Mouse (Mus musculus) gastrocnemius, postnatal 10 days (tissue): Measurements from ENCODE around the gene Morc3. TPM values are rescaled to one million over a fixed set of nuclear protein-coding genes. Genes with fewer than 3 reads are reported as not detected.
"Not testable (repeated sequence)": the region's sequence is repeated elsewhere in the genome, so short reads cannot be mapped to it uniquely, and the experiment has no call there.

ENCODE experiments used
- DNase-seq: peaks from one replicate; pipeline ENCODE4 v3.0.0; 2021; ENCODE audit warnings: mixed read lengths
- total RNA-seq, 2 experiments: library from RNA; stranded (reverse); gene quantifications; 2 replicates each; pipeline ENCODE4 v1.2.3; 2021

Gene Morc3
- total RNA-seq, 2 experiments from 2014 or later: 24.5 to 32.8 TPM

DNA sequence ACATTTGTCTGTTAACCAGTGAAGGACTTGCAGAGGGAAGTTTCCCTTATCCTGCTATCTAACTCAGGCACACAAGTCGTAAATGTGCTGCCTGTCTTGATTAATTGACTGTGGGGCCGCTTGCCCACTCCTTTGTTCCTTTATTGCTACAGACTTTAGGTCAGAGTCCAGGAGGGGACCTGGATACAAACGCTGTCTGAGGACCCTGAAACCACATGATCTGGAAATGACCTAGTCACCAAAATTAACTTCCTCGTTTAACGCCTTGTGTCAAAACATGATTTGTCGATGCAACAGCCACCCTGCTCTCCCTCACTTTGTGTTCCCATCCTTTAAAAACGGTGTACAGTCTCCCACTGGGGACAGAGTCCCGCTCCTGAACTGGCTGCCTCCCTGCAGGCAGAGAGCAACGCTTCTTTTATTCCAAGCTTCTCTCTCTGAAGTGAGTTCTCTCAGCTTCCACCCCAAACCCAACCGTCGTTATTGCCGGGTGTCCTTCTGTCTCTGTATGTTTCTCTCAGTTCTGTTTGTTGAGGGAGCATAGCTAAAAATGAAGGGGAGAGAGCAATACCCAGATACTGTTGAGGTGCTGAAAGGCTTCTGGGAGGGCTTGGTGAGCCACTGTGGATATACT is 13.1 kb upstream of the Morc3 start:
- DNase-seq: no peak

- no peak for DNase-seq
Measured at GRCm38 (mm10) chr16:93819325-93819696, 12.6 kb upstream of the Morc3 start.

DNA sequence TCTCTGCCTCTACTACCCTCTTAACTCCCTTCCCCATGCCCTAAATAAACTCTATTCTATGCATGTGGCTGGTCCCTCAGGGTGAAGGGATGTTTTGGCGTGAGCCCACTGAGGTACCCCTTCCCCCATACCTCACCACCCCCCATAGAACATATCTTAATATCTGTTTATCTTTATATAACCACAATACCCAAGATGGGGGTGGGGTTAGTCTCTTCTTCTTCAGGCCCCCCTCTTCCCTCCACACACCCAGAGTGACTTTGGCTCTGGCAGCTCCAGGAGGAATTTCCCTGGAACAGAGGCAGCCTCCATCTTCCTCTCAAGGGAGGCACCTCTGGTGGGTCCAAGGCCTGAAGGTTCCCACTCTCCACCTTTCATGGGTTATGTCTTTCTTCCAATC is 11.9 kb upstream of the Morc3 start:
- DNase-seq: no peak

DNA sequence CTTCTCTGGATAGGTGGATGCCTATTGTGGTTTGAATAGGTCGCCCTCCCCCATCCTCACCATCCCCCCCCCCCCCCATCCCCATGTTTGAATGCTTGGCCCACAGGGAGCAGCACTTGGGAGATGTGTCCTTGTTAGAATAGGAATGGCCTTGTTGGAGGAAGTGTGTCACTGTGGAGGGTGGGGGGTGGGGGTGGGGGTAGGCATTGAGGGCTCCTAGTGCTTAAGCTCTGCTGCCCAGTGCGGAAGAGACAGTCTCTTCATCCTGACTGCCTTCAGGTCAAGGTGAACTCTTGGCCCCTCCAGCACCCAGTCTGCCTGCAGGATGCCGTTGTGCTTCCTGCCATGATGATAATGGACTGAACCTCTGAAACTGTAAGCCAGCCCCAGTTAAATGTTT is 10.2 kb upstream of the Morc3 start:
- no peak for DNase-seq

- DNase-seq: not testable (repeated sequence)
Measured at GRCm38 (mm10) chr16:93822433-93823225, 9.3 kb upstream of the Morc3 start.

DNA sequence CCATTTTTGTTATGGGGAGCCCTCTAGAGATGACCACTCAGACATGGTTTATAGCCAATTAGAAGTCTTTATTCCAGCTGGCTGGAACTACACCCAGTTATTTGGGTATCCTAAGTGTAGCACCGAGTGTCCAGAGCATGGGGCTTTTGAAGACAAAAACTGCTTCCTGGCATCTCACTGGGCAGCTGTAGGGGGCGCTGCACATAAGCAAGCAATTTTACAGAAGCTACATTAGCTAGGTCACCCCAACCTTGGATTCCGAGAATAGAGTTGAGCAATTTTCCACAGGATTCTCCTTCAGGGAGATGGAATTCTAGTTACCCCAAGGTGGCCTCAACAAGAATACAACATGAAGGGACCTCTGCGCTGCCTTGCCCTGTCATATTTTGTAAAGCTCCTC is 7.1 kb upstream of the Morc3 start:
- no peak for DNase-seq

DNA sequence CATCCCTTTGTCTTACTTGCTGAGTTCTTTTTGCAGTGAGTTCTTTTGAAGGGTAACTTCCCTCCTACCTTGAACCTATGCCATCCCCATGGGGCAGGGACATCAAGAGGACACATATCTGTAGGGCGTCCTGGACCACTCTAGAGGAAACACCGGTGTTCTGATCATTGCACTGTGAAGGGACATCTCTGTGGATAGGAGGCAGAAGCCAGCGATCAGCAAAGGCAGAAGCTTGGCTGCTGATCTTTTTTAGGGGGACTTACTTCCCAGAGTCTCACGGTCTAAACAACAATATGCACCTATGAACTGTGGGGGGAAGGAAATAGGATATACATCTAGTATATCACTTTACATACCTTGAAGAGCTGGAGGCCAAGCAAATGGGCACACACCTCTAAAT is 6.5 kb upstream of the Morc3 start:
- DNase-seq: no peak

GRCm38 (mm10) chr16:93826054-93826453 is 5.9 kb upstream of the Morc3 start:
- no peak for DNase-seq

DNA sequence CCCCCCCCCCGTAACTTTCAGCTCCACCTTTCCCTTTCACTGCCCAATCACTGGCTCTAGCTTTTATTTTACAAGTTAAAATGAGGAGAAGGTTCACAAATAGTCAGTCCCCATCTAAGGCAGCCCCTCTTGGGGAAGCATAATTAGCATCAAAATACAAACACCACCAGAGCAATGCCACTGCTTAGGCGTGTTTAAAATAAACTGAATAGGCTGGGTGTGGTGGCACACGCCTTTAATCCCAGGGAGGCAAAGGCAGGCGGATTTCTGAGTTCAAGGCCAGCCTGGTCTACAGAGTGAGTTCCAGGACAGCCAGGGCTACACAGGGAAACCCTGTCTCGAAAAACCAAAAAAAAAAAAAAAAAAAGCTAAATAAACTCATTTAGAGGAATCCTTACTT is 5.4 kb upstream of the Morc3 start:
- not testable (repeated sequence) for DNase-seq

DNA sequence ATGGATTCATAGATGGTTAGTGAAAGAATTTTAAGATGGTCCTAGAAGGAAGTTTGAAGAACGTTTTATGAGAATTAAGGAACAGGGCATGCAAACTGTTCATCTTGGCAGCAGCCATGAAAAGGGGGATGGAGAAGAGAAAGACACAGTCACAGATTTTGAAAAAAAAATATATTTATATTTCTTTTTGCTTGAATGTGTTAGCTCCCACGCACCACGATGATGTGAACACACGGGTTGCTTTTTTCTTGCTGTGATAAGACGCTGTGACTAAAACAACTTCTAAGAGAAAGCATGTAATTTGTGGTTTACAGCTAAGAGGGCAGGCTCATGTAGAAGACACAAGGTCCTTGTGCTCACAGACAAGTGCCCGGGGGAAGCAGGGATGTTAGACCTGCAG is 5.0 kb upstream of the Morc3 start:
- no peak for DNase-seq

- no peak for DNase-seq
Measured at GRCm38 (mm10) chr16:93829526-93829925, 2.4 kb upstream of the Morc3 start.

- DNase-seq: no peak
Measured at GRCm38 (mm10) chr16:93830071-93830470, 1.9 kb upstream of the Morc3 start.

GRCm38 (mm10) chr16:93830916-93831315 is 1.0 kb upstream of the Morc3 start:
- DNase-seq: no peak

GRCm38 (mm10) chr16:93832451-93833276 is 743 bp downstream of the Morc3 start:
- no peak for DNase-seq

DNA sequence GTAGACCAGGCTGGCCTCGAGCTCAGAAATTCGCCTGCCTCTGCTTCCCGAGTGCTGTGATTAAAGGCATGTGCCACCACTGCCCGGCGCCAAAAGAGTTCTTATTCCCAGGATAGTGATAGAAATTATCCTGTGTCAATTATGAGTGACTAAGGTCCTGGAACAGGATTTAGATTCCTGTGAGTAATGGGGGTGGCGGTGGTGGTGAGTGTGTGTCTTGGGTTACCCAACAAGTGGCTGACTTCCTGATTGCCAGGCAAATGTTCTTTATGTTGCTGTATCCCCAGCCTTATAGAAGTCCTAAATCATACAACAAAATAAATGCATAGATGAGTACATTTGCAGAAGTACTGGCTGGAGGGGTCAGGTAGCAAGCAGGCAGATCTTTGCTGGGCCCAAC is 1.6 kb downstream of the Morc3 start:
- DNase-seq: no peak

DNA sequence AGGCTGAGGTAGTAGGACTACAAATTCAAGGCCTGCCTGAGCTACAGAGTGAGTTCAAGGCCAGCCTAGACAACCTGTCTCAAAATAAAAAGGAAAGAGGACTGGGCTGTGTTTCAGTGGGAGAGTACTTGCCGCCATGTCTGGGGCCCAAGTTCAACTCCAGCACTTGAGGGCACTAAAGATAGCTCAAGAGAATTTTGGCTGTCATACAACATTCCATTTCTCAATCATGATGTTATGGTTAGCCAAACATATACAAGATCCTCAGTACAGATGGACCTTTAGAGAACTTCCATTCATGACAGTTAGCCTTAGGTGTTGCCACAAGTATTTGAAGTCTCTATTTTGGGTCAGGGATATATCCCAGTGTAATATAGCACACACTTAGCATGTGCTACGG is 2.2 kb downstream of the Morc3 start:
- DNase-seq: no peak

DNA sequence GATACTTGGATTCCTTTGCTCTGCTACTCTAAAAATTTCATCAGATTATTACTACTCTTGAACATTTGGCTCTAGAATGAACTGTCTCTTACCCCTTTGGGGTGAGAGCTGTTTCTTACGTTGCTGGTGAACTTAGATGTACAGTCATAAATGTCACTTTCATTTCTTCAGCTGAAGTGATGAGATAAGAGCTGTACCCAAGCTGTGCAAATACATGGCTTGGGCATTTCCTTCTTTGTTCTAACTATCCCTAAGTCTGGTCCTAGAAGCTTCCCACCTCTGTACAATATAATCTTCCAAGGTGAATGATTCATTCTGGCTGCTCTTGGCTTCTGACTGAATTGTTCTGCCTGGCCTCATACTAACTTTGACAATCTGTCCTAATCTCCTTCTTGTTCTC is 7.1 kb downstream of the Morc3 start:
- no peak for DNase-seq

DNA sequence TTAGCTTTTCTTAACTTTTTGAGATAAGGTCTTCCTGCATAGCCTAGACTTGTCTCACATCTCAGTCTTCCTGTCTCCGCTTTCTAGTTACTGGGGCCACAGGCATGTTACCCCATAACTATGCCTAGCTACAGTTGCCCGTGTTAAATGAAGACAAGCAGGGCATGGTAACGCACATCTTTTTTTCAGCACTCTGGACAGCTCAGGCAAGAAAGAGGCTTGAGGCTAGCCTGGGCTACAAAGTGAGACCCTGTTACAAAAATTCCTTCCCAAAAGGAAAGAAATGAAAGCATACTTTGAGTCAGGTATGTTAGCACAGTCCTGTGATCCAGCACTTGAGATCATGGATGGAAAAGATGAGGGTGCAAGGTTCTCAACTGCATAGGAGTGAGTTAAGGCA is 18.6 kb downstream of the Morc3 start:
- DNase-seq: no peak

DNA sequence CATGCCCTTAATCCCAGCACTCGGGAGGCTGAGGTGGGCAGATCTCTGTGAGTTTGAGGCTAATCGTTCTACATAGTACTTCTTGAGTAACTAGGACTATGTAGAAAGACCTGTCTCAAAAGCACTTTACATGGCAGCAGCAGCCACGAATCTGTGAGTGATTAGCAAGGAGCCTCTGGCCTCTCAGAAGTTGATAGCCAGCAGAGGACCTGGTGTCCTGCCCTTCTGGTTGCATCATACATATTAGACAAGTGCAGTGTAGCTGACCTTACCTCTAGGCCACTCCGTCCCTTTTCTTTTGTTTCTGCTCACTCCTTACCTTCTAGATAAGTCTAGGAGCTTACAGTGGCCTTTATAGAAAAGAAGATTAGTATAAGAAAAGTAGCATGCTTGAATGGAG is 28.0 kb downstream of the Morc3 start:
- DNase-seq: no peak

- DNase-seq: no peak
Measured at GRCm38 (mm10) chr16:93860686-93861085, 28.8 kb downstream of the Morc3 start.

- no peak for DNase-seq
Measured at GRCm38 (mm10) chr16:93874841-93875240, 42.9 kb downstream of the Morc3 start.

GRCm38 (mm10) chr16:93877612-93878380 is 45.9 kb downstream of the Morc3 start:
- DNase-seq: no peak
